Mouse (Mus musculus) MEL (cell line): Measurements from ENCODE around the gene Necab2. TPM values are rescaled to one million over a fixed set of nuclear protein-coding genes. Genes with fewer than 3 reads are reported as not detected.

ENCODE experiments used
- DNase-seq: peaks from one replicate; pipeline ENCODE4 v3.0.0; 2011; ENCODE audit warnings: low read depth, low spot score
- H3K27ac ChIP-seq: 2 replicates; pipeline ENCODE4 v1.5.1; 2012; ENCODE audit warnings: low read depth, mild to moderate bottlenecking, control low read depth, low read length, moderate library complexity; ENCODE audit not compliant: control insufficient read depth
- H3K27me3 ChIP-seq, 2 experiments: fragments of 150-350 bp in 1 of 2; sonication (generic) in 1 of 2; 2 replicates each; pipeline ENCODE4 v1.6.1; 2012; ENCODE audit warnings: low read length in 2 of 2, mild to moderate bottlenecking in 2 of 2, improper control_type of control experiment in 1 of 2, moderate library complexity in 1 of 2; ENCODE audit not compliant: insufficient read depth in 2 of 2, control insufficient read depth in 1 of 2
- H3K36me3 ChIP-seq, 2 experiments: 2 replicates each; pipeline ENCODE4 v1.6.1; 2012 to 2014; ENCODE audit warnings: low read length in 2 of 2, improper control_type of control experiment in 1 of 2, inconsistent platforms in 1 of 2, mild to moderate bottlenecking in 1 of 2; ENCODE audit not compliant: insufficient read depth in 2 of 2, control insufficient read depth in 1 of 2
- H3K4me1 ChIP-seq, 2 experiments: fragments of 150-350 bp in 1 of 2; sonication (generic) in 1 of 2; 2 replicates each; pipeline ENCODE4 v1.6.1; 2012; ENCODE audit warnings: low read length in 2 of 2, improper control_type of control experiment in 1 of 2, mild to moderate bottlenecking in 1 of 2; ENCODE audit not compliant: insufficient read depth in 2 of 2, control insufficient read depth in 1 of 2
- H3K4me3 ChIP-seq, 2 experiments: fragments of 150-350 bp in 1 of 2; sonication (generic) in 1 of 2; 2 replicates each; pipeline ENCODE4 v1.5.1; 2012; ENCODE audit warnings: low read depth in 2 of 2, low read length in 2 of 2, mild to moderate bottlenecking in 2 of 2, moderate library complexity in 2 of 2, control low read depth in 1 of 2, improper control_type of control experiment in 1 of 2; ENCODE audit not compliant: control insufficient read depth in 1 of 2, insufficient read depth in 1 of 2
- H3K79me2 ChIP-seq: 2 replicates; pipeline ENCODE4 v1.6.1; 2012; ENCODE audit warnings: mild to moderate bottlenecking, low read length, moderate library complexity; ENCODE audit not compliant: control insufficient read depth, poor library complexity, insufficient read depth
- H3K9ac ChIP-seq: 2 replicates; pipeline ENCODE4 v1.6.1; 2012; ENCODE audit warnings: low read depth, mild to moderate bottlenecking, control low read depth, low read length, moderate library complexity; ENCODE audit not compliant: control insufficient read depth, poor library complexity, severe bottlenecking
- H3K9me3 ChIP-seq: fragments of 150-350 bp; sonication (generic); replicated peaks from 2 replicates; pipeline ENCODE4 v1.6.1; 2012; ENCODE audit warnings: mild to moderate bottlenecking, low read length, improper control_type of control experiment, moderate library complexity; ENCODE audit not compliant: insufficient read depth
- CHD2 ChIP-seq: IDR thresholded peaks from 2 replicates; pipeline ENCODE4 v1.6.1; 2011; ENCODE audit warnings: low read length, improper control_type of control experiment
- CTCF ChIP-seq, 3 experiments: IDR thresholded peaks in 2 of 3; conservative IDR thresholded peaks in 1 of 3; 2 replicates each; pipeline ENCODE4 v1.5.1; 2011 to 2012; ENCODE audit warnings: low read length in 3 of 3, low read depth in 2 of 3, mild to moderate bottlenecking in 2 of 3, improper control_type of control experiment in 1 of 3, inconsistent platforms in 1 of 3, mixed read lengths in 1 of 3, moderate library complexity in 1 of 3; ENCODE audit not compliant: control insufficient read depth in 1 of 3, insufficient read depth in 1 of 3, poor library complexity in 1 of 3, severe bottlenecking in 1 of 3
- E2F4 ChIP-seq: IDR thresholded peaks from 2 replicates; pipeline ENCODE4 v1.6.1; 2011; ENCODE audit warnings: low read depth, low read length, improper control_type of control experiment, borderline replicate concordance
- GATA1 ChIP-seq: IDR thresholded peaks from 2 replicates; pipeline ENCODE4 v1.6.1; 2011; ENCODE audit warnings: low read depth, low read length, improper control_type of control experiment
- MEF2A ChIP-seq: IDR thresholded peaks from 2 replicates; pipeline ENCODE4 v1.6.1; 2014; ENCODE audit warnings: low read depth, mild to moderate bottlenecking, inconsistent platforms, low read length, improper control_type of control experiment; ENCODE audit not compliant: poor library complexity, insufficient replicate concordance, severe bottlenecking; ENCODE audit errors: extremely low read depth
- MYB ChIP-seq: IDR thresholded peaks from 2 replicates; pipeline ENCODE4 v1.6.1; 2011; ENCODE audit warnings: mild to moderate bottlenecking, low read depth, low read length, improper control_type of control experiment
- MYC ChIP-seq: IDR thresholded peaks from 2 replicates; pipeline ENCODE4 v1.6.1; 2011; ENCODE audit warnings: low read depth, mild to moderate bottlenecking, low read length, improper control_type of control experiment, moderate library complexity
- NELFE ChIP-seq: IDR thresholded peaks from 2 replicates; pipeline ENCODE4 v1.6.1; 2011; ENCODE audit warnings: low read depth, low read length, improper control_type of control experiment
- POLR2A ChIP-seq, 2 experiments: IDR thresholded peaks; 2 replicates each; pipeline ENCODE4 v1.6.1; 2011 to 2012; ENCODE audit warnings: low read length in 2 of 2, mild to moderate bottlenecking in 2 of 2, control low read depth in 1 of 2, improper control_type of control experiment in 1 of 2, low read depth in 1 of 2, moderate library complexity in 1 of 2; ENCODE audit not compliant: control insufficient read depth in 1 of 2, insufficient read depth in 1 of 2, poor library complexity in 1 of 2
- POLR2AphosphoS2 ChIP-seq: IDR thresholded peaks from 2 replicates; pipeline ENCODE4 v1.6.1; 2011; ENCODE audit warnings: low read length, improper control_type of control experiment
- POLR2AphosphoS5 ChIP-seq: IDR thresholded peaks from 2 replicates; pipeline ENCODE4 v1.6.1; 2012; ENCODE audit warnings: low read depth, borderline replicate concordance, mild to moderate bottlenecking, inconsistent platforms, low read length, moderate library complexity, mixed read lengths
- RAD21 ChIP-seq: IDR thresholded peaks from 2 replicates; pipeline ENCODE4 v1.6.1; 2011; ENCODE audit warnings: mild to moderate bottlenecking, low read depth, low read length, improper control_type of control experiment
- SIN3A ChIP-seq: IDR thresholded peaks from 2 replicates; pipeline ENCODE4 v1.6.1; 2012; ENCODE audit warnings: low read length, improper control_type of control experiment, inconsistent platforms
- SMC3 ChIP-seq: IDR thresholded peaks from 2 replicates; pipeline ENCODE4 v1.6.1; 2011; ENCODE audit warnings: low read depth, low read length, improper control_type of control experiment
- TCF12 ChIP-seq: IDR thresholded peaks from 2 replicates; pipeline ENCODE4 v1.6.1; 2014; ENCODE audit warnings: low read depth, mild to moderate bottlenecking, inconsistent platforms, low read length, improper control_type of control experiment, moderate library complexity
- UBTF ChIP-seq: IDR thresholded peaks from 2 replicates; pipeline ENCODE4 v1.6.1; 2012; ENCODE audit warnings: low read depth, mild to moderate bottlenecking, inconsistent platforms, low read length, improper control_type of control experiment, moderate library complexity, borderline replicate concordance; ENCODE audit not compliant: insufficient read depth
- ZC3H11A ChIP-seq: IDR thresholded peaks from 2 replicates; pipeline ENCODE4 v1.6.1; 2012; ENCODE audit warnings: low read depth, mild to moderate bottlenecking, inconsistent platforms, low read length, improper control_type of control experiment
- ZMIZ1 ChIP-seq: IDR thresholded peaks from 2 replicates; pipeline ENCODE4 v1.6.1; 2012; ENCODE audit warnings: low read depth, mild to moderate bottlenecking, inconsistent platforms, low read length, improper control_type of control experiment, moderate library complexity
- polyA plus RNA-seq, 2 experiments: library from polyadenylated mRNA; stranded (reverse) in 1 of 2; unstranded in 1 of 2; fragments of >175 nt in 1 of 2; fragments of >200 nt in 1 of 2; gene quantifications; 2 replicates each; pipeline versions ENCODE4 v1.2.1 to v1.2.4; 2012; ENCODE audit warnings: low replicate concordance in 2 of 2, low read depth in 1 of 2; ENCODE audit not compliant: insufficient read length in 2 of 2, insufficient read depth in 1 of 2, missing spikeins in 1 of 2
- total RNA-seq: library from RNA; depleted of rRNA; stranded (reverse); fragments of 300-350 nt; gene quantifications from 2 replicates; pipeline ENCODE4 v1.2.3, GENCODE M21; 2012

Necab2 gene
- total and polyA plus RNA-seq, 3 experiments, result 0.06 TPM; not detected in 2

GRCm38 (mm10) chr8:119487093-119487492, 40.6 kb downstream of the Necab2 start:
- H3K4me3 ChIP-seq, result no peak overlapping the region
- H3K36me3 ChIP-seq, result 0 out of 4 replicates have a peak, but pooled peaks cover 0 to 2% of the 10 kb centered on the region in 2 experiments
- peaks cover 2 to 13% of the 10 kb centered on the region in 2 experiments; a peak in 3 of 4 replicates for H3K4me1 ChIP-seq
- no peaks in the 10 kb centered on the region for H3K79me2 ChIP-seq
- no peaks in the 10 kb centered on the region for H3K9me3 ChIP-seq
- H3K27ac ChIP-seq, result no peak overlapping the region
- TF ChIP-seq UBTF (no peak), MYB (no peak)
- H3K27me3 ChIP-seq, result peaks cover 0 to 1% of the 10 kb centered on the region in 2 experiments; a peak in 2 of 4 replicates
- H3K9ac ChIP-seq, result no peak overlapping the region
- DNase-seq, result no peak

GRCm38 (mm10) chr8:119496848-119497247, 50.3 kb downstream of the Necab2 start:
- H3K9me3 ChIP-seq, result no peaks in the 10 kb centered on the region
- H3K79me2 ChIP-seq, result no peaks in the 10 kb centered on the region
- peak; percentile 76 for TF ChIP-seq SMC3
- TF ChIP-seq CTCF (IDR thresholded peaks at IDR 0.05 in 2 of 3, conservative IDR thresholded peaks at IDR 0.05 in 1 of 3; ENCODE audit: control insufficient read depth in 1 of 3, insufficient read depth in 1 of 3, low read depth in 2 of 3, low read length in 3 of 3, poor library complexity in 1 of 3, severe bottlenecking in 1 of 3), result peak; percentile 84 to 91 (median 88)
- peak; percentile 79 for TF ChIP-seq RAD21
- TF ChIP-seq MEF2A, result no peak
- peak; percentile 45 for TF ChIP-seq ZC3H11A
- H3K36me3 ChIP-seq, result no peaks in the 10 kb centered on the region
- peak; percentile 55 for DNase-seq
- H3K27me3 ChIP-seq, result no peaks in the 10 kb centered on the region
- H3K4me3 ChIP-seq, result no peak overlapping the region
- H3K9ac ChIP-seq, result no peak overlapping the region
- H3K27ac ChIP-seq, result no peak overlapping the region
- no peaks in the 10 kb centered on the region for H3K4me1 ChIP-seq

GRCm38 (mm10) chr8:119499836-119500235, 53.3 kb downstream of the Necab2 start:
- Histone ChIP-seq H3K79me2 (no peaks in the 10 kb centered on the region), H3K9ac (no peak overlapping the region), H3K4me3 (no peak overlapping the region), H3K36me3 (no peaks in the 10 kb centered on the region), H3K4me1 (peaks cover 0 to 7% of the 10 kb centered on the region in 2 experiments; a peak in 2 of 4 replicates), H3K9me3 (no peaks in the 10 kb centered on the region), H3K27me3 (no peaks in the 10 kb centered on the region), H3K27ac (no peak overlapping the region)
- DNase-seq, result no peak
- TF ChIP-seq NELFE (no peak), CTCF (IDR thresholded peaks at IDR 0.05 in 2 of 3, conservative IDR thresholded peaks at IDR 0.05 in 1 of 3; ENCODE audit: control insufficient read depth in 1 of 3, insufficient read depth in 1 of 3, low read depth in 2 of 3, low read length in 3 of 3, poor library complexity in 1 of 3, severe bottlenecking in 1 of 3) (no peak), GATA1 (no peak), TCF12 (no peak), POLR2AphosphoS5 (no peak), MYC (no peak), CHD2 (no peak), POLR2A (IDR thresholded peaks at IDR 0.05; ENCODE audit: control insufficient read depth in 1 of 2, insufficient read depth in 1 of 2, low read depth in 1 of 2, low read length in 2 of 2, poor library complexity in 1 of 2) (no peak), ZMIZ1 (no peak), E2F4 (no peak), SIN3A (no peak), POLR2AphosphoS2 (no peak), SMC3 (no peak)
